Mouse (Mus musculus) erythroblast, embryonic 14.5 days (primary cell): ENCODE data around the gene Hadh. TPM values are rescaled to one million over a fixed set of nuclear protein-coding genes. Genes with fewer than 3 reads are reported as not detected.

ENCODE experiments used
- H3K27me3 ChIP-seq: 2 replicates; pipeline ENCODE4 v1.6.1; 2012; ENCODE audit warnings: inconsistent platforms; ENCODE audit not compliant: control insufficient read depth
- H3K36me3 ChIP-seq: 2 replicates; pipeline ENCODE4 v1.6.1; 2012; ENCODE audit warnings: mild to moderate bottlenecking, inconsistent platforms; ENCODE audit not compliant: control insufficient read depth
- H3K4me1 ChIP-seq: 2 replicates; pipeline ENCODE4 v1.6.1; 2012; ENCODE audit warnings: inconsistent platforms; ENCODE audit not compliant: control insufficient read depth
- H3K4me3 ChIP-seq: replicated peaks from 2 replicates; pipeline ENCODE3; 2012; ENCODE audit warnings: moderate library complexity, mild to moderate bottlenecking, inconsistent platforms
- H3K9me3 ChIP-seq: 2 replicates; pipeline ENCODE4 v1.6.1; 2012; ENCODE audit warnings: low read length, inconsistent platforms, mixed read lengths; ENCODE audit not compliant: control insufficient read depth
- GATA1 ChIP-seq: IDR thresholded peaks from 2 replicates; pipeline ENCODE4 v1.6.1; 2012; ENCODE audit warnings: low read length, inconsistent platforms, mixed read lengths
- TAL1 ChIP-seq: IDR thresholded peaks from 3 replicates; pipeline ENCODE4 v1.6.1; 2012; ENCODE audit warnings: low read length, inconsistent platforms, mixed read lengths
- polyA plus RNA-seq: library from polyadenylated mRNA; stranded (reverse); fragments of >175 nt; gene quantifications from 2 replicates; pipeline ENCODE4 v1.2.3, GENCODE M21; 2012

Gene Hadh
- polyA plus RNA-seq, 1 experiment: 0.42 TPM

DNA sequence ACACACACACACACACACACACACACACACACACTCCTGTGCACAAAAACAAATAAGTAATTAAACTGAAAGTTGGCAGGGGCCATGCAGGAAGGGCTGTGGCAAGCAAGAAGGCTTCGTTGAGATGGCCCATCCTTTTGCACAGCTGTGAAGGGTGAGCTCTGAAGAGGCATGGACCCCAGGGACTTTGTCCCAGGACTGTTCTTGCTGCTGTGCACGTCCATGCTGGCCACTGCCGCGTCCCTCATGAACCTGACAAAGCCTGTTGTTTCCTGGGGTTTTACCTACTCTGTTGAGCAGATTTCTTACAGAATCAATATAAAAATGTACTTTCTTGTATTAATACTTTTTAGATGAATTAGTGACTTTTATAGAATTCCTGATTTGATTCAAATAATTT is 20.0 kb upstream of the Hadh start:
- Histone ChIP-seq H3K27me3 (no peaks in the 10 kb centered on the region), H3K36me3 (no peaks in the 10 kb centered on the region), H3K4me3 (no peak overlapping the region), H3K9me3 (peaks cover 2% of the 10 kb centered on the region; the same call in 1 of the 2 replicates), H3K4me1 (no peaks in the 10 kb centered on the region)
- no peak for TF ChIP-seq TAL1
- no peak for TF ChIP-seq GATA1

DNA sequence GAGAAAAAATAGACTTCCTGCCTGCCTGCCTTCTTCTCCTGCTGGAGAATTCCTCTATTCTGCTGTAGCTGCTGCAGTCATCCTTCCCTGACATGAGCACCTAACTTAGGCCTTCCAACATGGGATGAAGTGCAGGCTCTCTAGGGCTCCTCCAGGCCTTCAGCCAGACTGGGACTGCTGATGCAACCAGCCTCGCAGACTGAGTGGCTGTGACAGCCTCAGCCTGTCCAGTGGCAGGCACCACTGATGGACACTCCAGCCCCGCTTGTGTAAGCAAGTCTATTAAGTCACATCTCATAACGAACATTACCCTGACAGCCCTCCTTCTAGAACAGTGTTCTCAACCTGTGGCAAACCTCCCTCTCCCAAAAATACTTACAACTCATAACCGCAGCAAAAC is 2.2 kb upstream of the Hadh start:
- Histone ChIP-seq H3K4me3 (no peak overlapping the region), H3K4me1 (peaks cover 19% of the 10 kb centered on the region), H3K9me3 (peaks cover 16% of the 10 kb centered on the region), H3K27me3 (no peaks in the 10 kb centered on the region), H3K36me3 (no peaks in the 10 kb centered on the region)
- TF ChIP-seq GATA1 (no peak), TAL1 (no peak)

GRCm38 (mm10) chr3:131272374-131273100 is 636 bp upstream of the Hadh start:
- H3K27me3 ChIP-seq: no peaks in the 10 kb centered on the region
- peak overlapping the region; percentile 72 for H3K4me3 ChIP-seq
- peaks cover 5% of the 10 kb centered on the region; the same call in 1 of the 2 replicates for H3K9me3 ChIP-seq
- H3K36me3 ChIP-seq: no peaks in the 10 kb centered on the region
- TF ChIP-seq TAL1 (no peak), GATA1 (no peak)
- H3K4me1 ChIP-seq: peaks cover 19% of the 10 kb centered on the region

DNA sequence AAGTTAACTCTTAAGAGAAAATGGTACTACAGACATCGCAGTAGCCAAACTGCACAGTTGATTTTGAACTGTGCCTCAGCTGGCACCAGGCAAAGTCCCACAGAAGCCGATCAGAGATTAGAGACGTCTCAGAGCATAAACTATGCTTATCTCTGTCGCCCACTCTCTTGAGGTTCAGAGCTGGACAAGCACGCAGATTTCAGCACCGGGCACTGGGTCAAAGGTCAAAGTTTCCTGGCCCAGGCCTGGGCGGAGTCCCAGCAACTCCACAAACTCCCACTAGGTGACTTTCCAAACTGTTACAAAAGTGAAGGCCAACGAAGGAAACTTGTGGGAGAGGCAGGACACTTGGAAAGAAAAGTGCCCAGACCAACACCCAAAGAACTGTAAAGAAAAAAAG is 744 bp downstream of the Hadh start:
- TF ChIP-seq TAL1: no peak
- Histone ChIP-seq H3K27me3 (no peaks in the 10 kb centered on the region), H3K4me3 (peak overlapping the region; percentile 72), H3K4me1 (peaks cover 19% of the 10 kb centered on the region), H3K9me3 (peaks cover 5% of the 10 kb centered on the region; the same call in 1 of the 2 replicates), H3K36me3 (no peaks in the 10 kb centered on the region)

GRCm38 (mm10) chr3:131270381-131270780 is 1.5 kb downstream of the Hadh start:
- H3K4me1 ChIP-seq: peaks cover 19% of the 10 kb centered on the region
- H3K9me3 ChIP-seq: 0 out of 2 replicates have a peak, but pooled peaks cover under 1% of the 10 kb centered on the region
- no peaks in the 10 kb centered on the region for H3K27me3 ChIP-seq
- H3K4me3 ChIP-seq: no peak overlapping the region
- H3K36me3 ChIP-seq: no peaks in the 10 kb centered on the region
- TF ChIP-seq GATA1 (no peak), TAL1 (no peak)

DNA sequence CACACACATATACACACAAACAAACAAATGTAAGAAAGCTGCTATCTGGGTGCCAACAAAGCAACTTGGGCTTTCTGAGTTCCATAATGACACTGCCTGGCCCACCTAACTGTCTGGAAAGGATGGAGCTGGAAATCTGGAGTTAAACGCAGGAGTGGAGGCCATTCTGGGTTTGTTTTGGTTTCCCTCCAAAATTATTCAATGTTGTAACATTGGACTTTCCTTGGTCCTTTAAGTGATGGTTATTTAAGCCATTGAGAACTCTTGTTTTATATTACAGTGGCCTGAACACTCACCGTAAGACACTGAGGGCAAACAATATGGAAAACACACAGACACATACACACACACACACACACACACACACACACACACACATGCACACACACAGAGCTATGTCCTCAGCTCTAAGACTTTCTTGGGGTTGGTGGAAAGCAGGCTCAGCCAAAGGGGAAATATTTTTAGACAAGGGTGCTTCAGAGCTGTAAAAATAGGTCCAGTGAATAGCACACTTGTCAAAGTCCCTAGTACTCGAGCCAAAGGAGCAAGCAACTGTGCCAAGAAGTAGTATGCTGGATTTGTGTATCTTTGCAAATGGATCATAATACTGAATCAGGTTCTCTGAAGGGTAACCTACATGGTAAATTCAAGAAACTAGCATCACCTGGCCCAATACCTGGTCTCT is 5.4 kb downstream of the Hadh start:
- Histone ChIP-seq H3K9me3 (no peaks in the 10 kb centered on the region), H3K27me3 (no peaks in the 10 kb centered on the region), H3K4me1 (peaks cover 9% of the 10 kb centered on the region), H3K4me3 (no peak overlapping the region), H3K36me3 (no peaks in the 10 kb centered on the region; the same call in 1 of the 2 replicates)
- TF ChIP-seq TAL1 (no peak), GATA1 (no peak)

GRCm38 (mm10) chr3:131265516-131265915 is 6.4 kb downstream of the Hadh start:
- peaks cover under 1% of the 10 kb centered on the region; the same call in 1 of the 2 replicates for H3K36me3 ChIP-seq
- H3K4me1 ChIP-seq: no peaks in the 10 kb centered on the region
- TF ChIP-seq TAL1 (no peak), GATA1 (no peak)
- peaks cover 3% of the 10 kb centered on the region; the same call in 1 of the 2 replicates for H3K9me3 ChIP-seq
- H3K4me3 ChIP-seq: no peak overlapping the region
- H3K27me3 ChIP-seq: no peaks in the 10 kb centered on the region

- peaks cover 3% of the 10 kb centered on the region; the same call in 1 of the 2 replicates for H3K9me3 ChIP-seq
- H3K27me3 ChIP-seq: no peaks in the 10 kb centered on the region
- no peak overlapping the region for H3K4me3 ChIP-seq
- TF ChIP-seq GATA1 (no peak), TAL1 (no peak)
- no peaks in the 10 kb centered on the region for H3K4me1 ChIP-seq
- peaks cover 2% of the 10 kb centered on the region; the same call in 1 of the 2 replicates for H3K36me3 ChIP-seq
Observed at GRCm38 (mm10) chr3:131263766-131264486, 8.0 kb downstream of the Hadh start.

DNA sequence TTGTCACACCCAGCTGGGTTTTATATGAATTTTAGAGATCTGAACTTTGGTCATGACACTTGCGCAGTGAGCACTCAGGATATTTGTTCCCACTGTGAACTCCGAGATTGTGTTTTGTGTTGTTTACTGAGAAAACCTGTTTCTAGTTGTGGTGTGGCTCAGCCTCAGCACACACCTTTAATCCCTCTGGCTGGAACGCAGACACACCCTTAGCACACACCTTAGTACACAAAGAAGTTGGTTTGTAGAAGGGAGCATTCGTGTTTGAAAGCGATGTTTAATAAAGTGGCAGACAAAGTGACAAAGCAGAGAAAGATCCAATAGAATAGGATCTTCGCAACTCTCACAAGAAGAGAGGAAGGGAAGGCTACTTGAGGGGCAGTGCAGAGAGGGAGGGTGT is 11.5 kb downstream of the Hadh start:
- H3K27me3 ChIP-seq: no peaks in the 10 kb centered on the region
- H3K4me1 ChIP-seq: no peaks in the 10 kb centered on the region
- no peak overlapping the region for H3K4me3 ChIP-seq
- TF ChIP-seq TAL1: no peak
- no peak for TF ChIP-seq GATA1
- H3K9me3 ChIP-seq: peaks cover 3% of the 10 kb centered on the region; the same call in 1 of the 2 replicates
- peaks cover 2% of the 10 kb centered on the region; the same call in 1 of the 2 replicates for H3K36me3 ChIP-seq
